Mouse (Mus musculus): ENCODE data around the gene Ankrd26. TPM values are rescaled to one million over a fixed set of nuclear protein-coding genes. Genes with fewer than 3 reads are reported as not detected.
A peak's percentile ranks its signal among the peaks of the same experiment; 100 is the strongest.
"Not testable (repeated sequence)": the region's sequence is repeated elsewhere in the genome, so short reads cannot be mapped to it uniquely, and the experiment has no call there.

The Ankrd26 gene
- polyA plus RNA-seq, 1 experiment: 1.2 TPM

GRCm38 (mm10) chr6:118592662-118593376, 30.8 kb upstream of the Ankrd26 start:
- no peak for TF ChIP-seq POLR2A (IDR thresholded peaks at IDR 0.05; ENCODE audit: borderline replicate concordance, extremely low read depth, low read depth, low read length)
- no peak for TF ChIP-seq CTCF (IDR thresholded peaks at IDR 0.05; ENCODE audit: insufficient read depth, low read length)
- WGBS: 57% methylated on average over 21 of the region's 21 CpGs
- DNase-seq: no peak
- Histone ChIP-seq H3K4me1 (ENCODE audit: control insufficient read depth, insufficient read depth, low read length) (peaks cover 3% of the 10 kb centered on the region; the same call in 1 of the 2 replicates), H3K4me3 (replicated peaks; ENCODE audit: extremely low read depth, low read depth, low read length) (peak overlapping the region; percentile 63)

GRCm38 (mm10) chr6:118578741-118579140, 16.7 kb upstream of the Ankrd26 start:
- DNase-seq; H3K4me3 ChIP-seq (replicated peaks; ENCODE audit: extremely low read depth, low read depth, low read length); H3K4me1 ChIP-seq (ENCODE audit: control insufficient read depth, insufficient read depth, low read length): not testable (repeated sequence)
- 81% methylated on average over 4 of the region's 4 CpGs for WGBS

DNA sequence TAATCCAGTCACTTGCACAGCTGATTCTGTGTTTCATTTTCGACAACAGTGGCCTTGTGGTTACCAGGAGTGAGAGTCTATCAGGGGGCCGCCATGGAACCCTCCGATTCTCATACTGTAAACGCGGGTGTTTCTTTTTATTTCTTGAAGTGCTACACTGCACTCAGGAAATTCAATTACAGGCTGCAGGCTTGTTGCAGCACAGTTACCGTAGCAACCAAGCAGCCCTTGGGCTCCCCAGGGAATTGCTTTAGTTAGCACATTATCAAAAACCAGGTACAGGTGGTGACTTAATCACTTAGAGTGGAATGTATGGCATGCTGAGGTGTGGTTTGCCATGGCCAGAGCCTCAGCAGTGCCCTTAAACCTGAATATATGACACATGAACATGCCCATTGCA, 12.3 kb upstream of the Ankrd26 start:
- Histone ChIP-seq H3K4me1 (ENCODE audit: control insufficient read depth, insufficient read depth, low read length) (no peaks in the 10 kb centered on the region), H3K4me3 (replicated peaks; ENCODE audit: extremely low read depth, low read depth, low read length) (no peak overlapping the region)
- TF ChIP-seq POLR2A (IDR thresholded peaks at IDR 0.05; ENCODE audit: borderline replicate concordance, extremely low read depth, low read depth, low read length) (no peak), CTCF (IDR thresholded peaks at IDR 0.05; ENCODE audit: insufficient read depth, low read length) (no peak)
- WGBS: 67% methylated on average over 6 of the region's 6 CpGs
- DNase-seq: no peak

GRCm38 (mm10) chr6:118567816-118568215, 5.8 kb upstream of the Ankrd26 start:
- TF ChIP-seq CTCF (IDR thresholded peaks at IDR 0.05; ENCODE audit: insufficient read depth, low read length) (no peak), POLR2A (IDR thresholded peaks at IDR 0.05; ENCODE audit: borderline replicate concordance, extremely low read depth, low read depth, low read length) (no peak)
- WGBS: 92% methylated on average over 3 of the region's 3 CpGs
- Histone ChIP-seq H3K4me1 (ENCODE audit: control insufficient read depth, insufficient read depth, low read length) (peaks cover 3% of the 10 kb centered on the region; the same call in 1 of the 2 replicates), H3K4me3 (replicated peaks; ENCODE audit: extremely low read depth, low read depth, low read length) (no peak overlapping the region)
- DNase-seq: no peak

GRCm38 (mm10) chr6:118561225-118561624, 801 bp downstream of the Ankrd26 start:
- no peak overlapping the region for H3K4me3 ChIP-seq (replicated peaks; ENCODE audit: extremely low read depth, low read depth, low read length)
- no peak for TF ChIP-seq CTCF (IDR thresholded peaks at IDR 0.05; ENCODE audit: insufficient read depth, low read length)
- TF ChIP-seq POLR2A (IDR thresholded peaks at IDR 0.05; ENCODE audit: borderline replicate concordance, extremely low read depth, low read depth, low read length): no peak
- peaks cover 11% of the 10 kb centered on the region for H3K4me1 ChIP-seq (ENCODE audit: control insufficient read depth, insufficient read depth, low read length)
- 77% methylated on average over 8 of the region's 8 CpGs for WGBS
- no peak for DNase-seq

GRCm38 (mm10) chr6:118538627-118539026, 23.4 kb downstream of the Ankrd26 start:
- TF ChIP-seq CTCF (IDR thresholded peaks at IDR 0.05; ENCODE audit: insufficient read depth, low read length) (no peak), POLR2A (IDR thresholded peaks at IDR 0.05; ENCODE audit: borderline replicate concordance, extremely low read depth, low read depth, low read length) (no peak)
- no peak overlapping the region for H3K4me3 ChIP-seq (replicated peaks; ENCODE audit: extremely low read depth, low read depth, low read length)
- no peaks in the 10 kb centered on the region for H3K4me1 ChIP-seq (ENCODE audit: control insufficient read depth, insufficient read depth, low read length)
- no peak for DNase-seq
- 89% methylated on average over 4 of the region's 4 CpGs for WGBS

DNA sequence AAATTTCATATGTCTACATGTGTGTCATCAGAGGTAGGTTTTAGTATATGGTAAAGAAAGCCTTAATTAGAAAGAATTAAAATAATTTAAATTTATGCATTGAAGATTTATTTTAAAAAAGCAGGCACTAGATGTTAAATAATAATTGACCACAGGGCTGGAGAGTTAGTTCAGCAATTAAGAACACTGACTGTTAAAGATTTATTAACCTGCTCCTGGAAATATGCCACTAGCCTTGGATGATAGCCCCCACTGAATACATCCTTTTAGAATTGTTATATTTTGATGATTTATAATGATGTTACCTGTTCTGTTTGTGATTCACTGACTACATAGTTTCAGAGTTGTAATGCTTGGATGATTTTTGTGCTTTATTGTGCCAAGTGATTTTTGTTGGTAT, 24.8 kb downstream of the Ankrd26 start:
- not testable (repeated sequence) for H3K4me1 ChIP-seq (ENCODE audit: control insufficient read depth, insufficient read depth, low read length); DNase-seq; H3K4me3 ChIP-seq (replicated peaks; ENCODE audit: extremely low read depth, low read depth, low read length)

DNA sequence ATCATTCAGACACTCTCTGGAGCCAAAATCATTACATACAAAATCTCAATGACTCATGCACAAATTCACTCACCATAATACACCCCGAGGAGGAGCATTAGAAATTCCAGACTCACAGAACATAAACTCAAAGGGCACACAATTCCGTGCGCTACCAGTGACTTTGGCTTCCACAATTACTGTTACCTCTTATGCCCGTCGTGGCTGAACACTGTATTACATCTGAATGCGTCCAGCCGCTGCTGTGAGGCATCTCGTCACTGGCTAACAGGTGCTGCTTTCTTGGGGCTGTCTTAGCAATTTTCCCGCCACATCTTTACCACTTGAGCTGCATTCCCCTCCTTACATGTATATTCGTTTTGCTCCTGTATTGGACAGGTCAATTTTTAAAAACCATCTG, 26.7 kb downstream of the Ankrd26 start:
- DNase-seq: no peak
- Histone ChIP-seq H3K4me1 (ENCODE audit: control insufficient read depth, insufficient read depth, low read length) (no peaks in the 10 kb centered on the region), H3K4me3 (replicated peaks; ENCODE audit: extremely low read depth, low read depth, low read length) (no peak overlapping the region)
- no peak for TF ChIP-seq CTCF (IDR thresholded peaks at IDR 0.05; ENCODE audit: insufficient read depth, low read length)
- TF ChIP-seq POLR2A (IDR thresholded peaks at IDR 0.05; ENCODE audit: borderline replicate concordance, extremely low read depth, low read depth, low read length): no peak
- 92% methylated on average over 10 of the region's 10 CpGs for WGBS

DNA sequence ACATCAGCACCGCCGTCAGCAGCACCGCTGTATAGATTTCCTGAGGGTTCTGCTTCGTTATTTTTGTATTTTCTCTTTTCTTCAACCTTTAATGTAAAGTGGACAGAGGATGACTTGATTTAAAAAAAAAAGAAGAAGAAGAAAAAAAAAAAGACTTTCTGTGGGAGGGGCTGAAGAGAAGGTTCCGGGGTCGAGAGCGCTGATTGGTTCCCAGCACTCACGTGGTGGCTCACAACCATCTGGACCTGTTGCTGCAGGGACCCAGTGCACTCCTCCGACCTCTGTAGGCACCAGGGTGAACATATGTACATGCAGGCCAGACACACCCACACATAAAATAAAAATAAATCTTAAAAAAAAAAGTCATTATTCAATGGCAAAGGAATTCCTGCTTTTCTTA, 28.6 kb downstream of the Ankrd26 start:
- WGBS: 84% methylated on average over 9 of the region's 9 CpGs

GRCm38 (mm10) chr6:118520668-118521067, 41.4 kb downstream of the Ankrd26 start:
- no peak overlapping the region for H3K4me3 ChIP-seq (replicated peaks; ENCODE audit: extremely low read depth, low read depth, low read length)
- TF ChIP-seq CTCF (IDR thresholded peaks at IDR 0.05; ENCODE audit: insufficient read depth, low read length): no peak
- no peaks in the 10 kb centered on the region for H3K4me1 ChIP-seq (ENCODE audit: control insufficient read depth, insufficient read depth, low read length)
- 93% methylated on average over 7 of the region's 7 CpGs for WGBS
- no peak for DNase-seq

More for the DNA sequence above, 28.6 kb downstream of the Ankrd26 start:
- TF ChIP-seq POLR2A (IDR thresholded peaks at IDR 0.05; ENCODE audit: borderline replicate concordance, extremely low read depth, low read depth, low read length) (no peak), CTCF (IDR thresholded peaks at IDR 0.05; ENCODE audit: insufficient read depth, low read length) (no peak)
- DNase-seq: no peak
- no peak overlapping the region for H3K4me3 ChIP-seq (replicated peaks; ENCODE audit: extremely low read depth, low read depth, low read length)
- no peaks in the 10 kb centered on the region for H3K4me1 ChIP-seq (ENCODE audit: control insufficient read depth, insufficient read depth, low read length)
